Mouse (Mus musculus) gastrocnemius, adult 18-20 months (tissue): ENCODE results near the gene Zfp36l1. TPM values are rescaled to one million over a fixed set of nuclear protein-coding genes. Genes with fewer than 3 reads are reported as not detected.

Source experiments
- DNase-seq: peaks from one replicate; pipeline ENCODE4 v3.0.0; 2021; ENCODE audit warnings: low spot score
- total RNA-seq, 2 experiments: library from RNA; stranded (reverse); gene quantifications; 2 replicates each; pipeline ENCODE4 v1.2.3; 2021

Zfp36l1 gene
- total RNA-seq, 2 experiments from 2014 or later: 20.1 to 34.4 TPM

GRCm38 (mm10) chr12:80110546-80110870 lies 2.3 kb downstream of the Zfp36l1 start:
- peak; percentile 26 for DNase-seq

GRCm38 (mm10) chr12:80109753-80110545 lies 2.9 kb downstream of the Zfp36l1 start:
- no peak for DNase-seq

GRCm38 (mm10) chr12:80108896-80109668 lies 3.7 kb downstream of the Zfp36l1 start:
- peak; percentile 81 for DNase-seq

- no peak for DNase-seq
These were observed 5.7 kb downstream of the Zfp36l1 start for GRCm38 (mm10) chr12:80106896-80107667.

GRCm38 (mm10) chr12:80106138-80106895 lies 6.5 kb downstream of the Zfp36l1 start:
- no peak for DNase-seq

GRCm38 (mm10) chr12:80103521-80103973 lies 9.3 kb downstream of the Zfp36l1 start:
- no peak for DNase-seq

GRCm38 (mm10) chr12:80103089-80103488 lies 9.7 kb downstream of the Zfp36l1 start:
- DNase-seq: no peak

GRCm38 (mm10) chr12:80098825-80099224 lies 14.0 kb downstream of the Zfp36l1 start:
- no peak for DNase-seq

GRCm38 (mm10) chr12:80096734-80097133 lies 16.1 kb downstream of the Zfp36l1 start:
- DNase-seq: no peak

GRCm38 (mm10) chr12:80092787-80093186 lies 20.0 kb downstream of the Zfp36l1 start:
- DNase-seq: no peak

GRCm38 (mm10) chr12:80091080-80091479 lies 21.7 kb downstream of the Zfp36l1 start:
- no peak for DNase-seq

GRCm38 (mm10) chr12:80090529-80090928 lies 22.3 kb downstream of the Zfp36l1 start:
- DNase-seq: no peak

GRCm38 (mm10) chr12:80088143-80088542 lies 24.7 kb downstream of the Zfp36l1 start:
- no peak for DNase-seq

- DNase-seq: peak; percentile 46
These were observed 28.2 kb downstream of the Zfp36l1 start for GRCm38 (mm10) chr12:80084446-80085112.

- DNase-seq: peak; percentile 82
These were observed 28.9 kb downstream of the Zfp36l1 start for GRCm38 (mm10) chr12:80083937-80084336.

GRCm38 (mm10) chr12:80083133-80083821 lies 29.5 kb downstream of the Zfp36l1 start:
- no peak for DNase-seq

- DNase-seq: no peak
These were observed 30.1 kb downstream of the Zfp36l1 start for GRCm38 (mm10) chr12:80082730-80083129.

- no peak for DNase-seq
These were observed 31.4 kb downstream of the Zfp36l1 start for GRCm38 (mm10) chr12:80081440-80081839.

- no peak for DNase-seq
These were observed 32.9 kb downstream of the Zfp36l1 start for GRCm38 (mm10) chr12:80079937-80080336.

- no peak for DNase-seq
These were observed 38.5 kb downstream of the Zfp36l1 start for GRCm38 (mm10) chr12:80074331-80074730.
